Mouse (Mus musculus): ENCODE measurements around the gene Fam13a.

DNA sequence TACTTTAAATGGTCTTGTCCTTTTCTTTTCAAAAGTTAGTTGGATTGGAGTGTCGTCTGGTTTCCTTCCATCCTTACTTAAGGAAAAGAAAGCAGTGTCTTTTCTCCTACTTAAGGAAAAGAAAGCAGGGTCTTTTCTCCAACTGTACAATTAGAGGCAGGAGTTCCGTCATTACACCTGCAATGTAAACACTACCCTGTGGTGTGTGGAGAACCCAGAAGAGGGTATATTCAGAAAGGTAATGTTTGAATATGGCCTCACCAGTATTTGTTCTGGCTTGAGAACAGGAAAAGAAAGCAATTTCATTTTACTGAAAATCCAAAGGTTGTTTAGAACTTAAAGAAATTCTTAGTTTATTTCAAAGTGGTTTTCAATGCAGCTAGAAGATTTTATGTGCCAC is 9.6 kb downstream of the Fam13a start:
- TF ChIP-seq CTCF (IDR thresholded peaks at IDR 0.05; ENCODE audit: low read depth, low read length) (no peak), POLR2A (IDR thresholded peaks at IDR 0.05; ENCODE audit: borderline replicate concordance, low read depth, low read length) (no peak)
